Mouse (Mus musculus) spleen, adult 2 months (tissue): ENCODE data around the gene Inhbe. TPM values are rescaled to one million over a fixed set of nuclear protein-coding genes. Genes with fewer than 3 reads are reported as not detected.
"Not testable (repeated sequence)": the region's sequence is repeated elsewhere in the genome, so short reads cannot be mapped to it uniquely, and the experiment has no call there.

Experiments used
- DNase-seq, 2 experiments: peaks; one replicate each; pipeline versions ENCODE4 v3.0.0 to v3.0.0-alpha.2; 2012 to 2021; ENCODE audit warnings: low spot score in 2 of 2, low read depth in 1 of 2
- H3K27ac ChIP-seq: fragments of 200-500 bp; 2 replicates; pipeline ENCODE4 v1.5.1; 2012; ENCODE audit warnings: low read length, inconsistent platforms; ENCODE audit not compliant: insufficient read depth
- H3K27me3 ChIP-seq: fragments of 200-500 bp; 2 replicates; pipeline ENCODE4 v1.6.1; 2012; ENCODE audit warnings: mild to moderate bottlenecking, moderate library complexity, low read length, inconsistent platforms; ENCODE audit not compliant: control insufficient read depth, insufficient read depth
- H3K36me3 ChIP-seq: fragments of 200-500 bp; 2 replicates; pipeline ENCODE4 v1.6.1; 2012; ENCODE audit warnings: mild to moderate bottlenecking, low read length, inconsistent platforms; ENCODE audit not compliant: control insufficient read depth, insufficient read depth
- H3K4me1 ChIP-seq: fragments of 200-500 bp; 2 replicates; pipeline ENCODE4 v1.6.1; 2011; ENCODE audit warnings: inconsistent platforms; ENCODE audit not compliant: control insufficient read depth, insufficient read depth, insufficient read length
- H3K4me3 ChIP-seq: fragments of 200-500 bp; 2 replicates; pipeline ENCODE4 v1.5.1; 2011; ENCODE audit warnings: mild to moderate bottlenecking, inconsistent platforms; ENCODE audit not compliant: insufficient read depth, insufficient read length; ENCODE audit errors: extremely low read depth
- CTCF ChIP-seq: fragments of 200-500 bp; IDR thresholded peaks from 2 replicates; pipeline ENCODE4 v1.5.1; 2011; ENCODE audit warnings: mild to moderate bottlenecking, inconsistent platforms; ENCODE audit not compliant: insufficient read depth, insufficient read length, insufficient replicate concordance; ENCODE audit errors: extremely low read depth
- POLR2A ChIP-seq: fragments of 200-500 bp; IDR thresholded peaks from 2 replicates; pipeline ENCODE4 v1.6.1; 2011; ENCODE audit warnings: low read depth, low read length, inconsistent platforms
- WGBS: fragments of 180-500 bp; shearing (Covaris S2); methylation state at CpG from one replicate; pipeline ENCODE4 v1.1.7; 2018; 5-methylcytosine and 5-hydroxymethylcytosine counted together
- polyA plus RNA-seq: library from polyadenylated mRNA; depleted of rRNA; stranded (reverse); fragments of >200 nt; gene quantifications from 2 replicates; pipeline ENCODE4 v1.2.3, GENCODE M21; 2012; rRNA removed

Gene Inhbe
- polyA plus RNA-seq, 1 experiment = not detected

DNA sequence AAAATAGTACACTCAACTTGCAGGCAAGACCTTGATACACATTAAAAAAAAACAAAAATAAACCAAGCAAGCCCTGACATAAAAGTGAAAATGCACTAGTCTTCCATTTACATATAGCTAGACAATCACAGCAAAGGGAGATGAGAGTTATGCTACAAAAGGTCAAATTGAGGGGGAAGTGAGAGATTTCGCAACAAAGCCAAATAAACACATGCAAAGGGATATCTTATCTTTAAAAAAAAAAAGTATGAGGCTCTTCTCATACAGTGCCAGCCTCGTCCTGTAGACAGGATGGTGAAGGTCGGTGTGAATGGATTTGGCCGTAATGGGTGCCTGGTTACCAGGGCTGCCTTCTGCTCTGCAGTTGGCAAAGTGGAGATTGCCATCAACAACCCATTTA, 41.4 kb downstream of the Inhbe start:
- Histone ChIP-seq H3K27me3 (no peaks in the 10 kb centered on the region), H3K36me3 (peaks cover 7% of the 10 kb centered on the region), H3K27ac (0 out of 2 replicates have a peak overlapping the region, but pooled peaks have one; percentile 5), H3K4me1 (no peaks in the 10 kb centered on the region), H3K4me3 (no peak overlapping the region)
- TF ChIP-seq POLR2A (no peak), CTCF (no peak)
- WGBS = 55% methylated on average over 4 of the region's 4 CpGs
- no peak for DNase-seq

DNA sequence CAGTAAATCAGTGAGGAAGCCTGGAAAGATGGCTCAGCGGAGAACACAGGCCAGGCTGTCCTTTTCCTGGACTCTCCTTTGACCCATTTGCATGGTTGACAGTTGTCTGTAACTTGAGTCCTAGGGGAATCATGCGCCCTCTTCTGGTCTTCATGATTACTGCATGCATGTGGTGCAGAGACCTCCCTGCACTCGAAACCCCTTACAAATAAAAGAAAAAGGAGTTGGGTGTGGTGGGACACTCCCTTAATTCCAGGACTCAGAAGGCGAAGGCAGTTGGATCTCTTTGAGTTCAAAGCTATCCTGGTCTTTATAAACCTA, 41.9 kb downstream of the Inhbe start:
- Histone ChIP-seq H3K27ac (peak overlapping the region; percentile 67), H3K36me3 (peaks cover 8% of the 10 kb centered on the region), H3K4me1 (no peaks in the 10 kb centered on the region), H3K4me3 (peak overlapping the region; percentile 68; the same call in 1 of the 2 replicates), H3K27me3 (no peaks in the 10 kb centered on the region)
- peak; percentile 54; the same call in 1 of the 2 replicates for TF ChIP-seq CTCF
- no peak for TF ChIP-seq POLR2A
- WGBS = 2% methylated on average over 4 of the region's 4 CpGs
- peak; percentile 76 to 80 for DNase-seq

DNA sequence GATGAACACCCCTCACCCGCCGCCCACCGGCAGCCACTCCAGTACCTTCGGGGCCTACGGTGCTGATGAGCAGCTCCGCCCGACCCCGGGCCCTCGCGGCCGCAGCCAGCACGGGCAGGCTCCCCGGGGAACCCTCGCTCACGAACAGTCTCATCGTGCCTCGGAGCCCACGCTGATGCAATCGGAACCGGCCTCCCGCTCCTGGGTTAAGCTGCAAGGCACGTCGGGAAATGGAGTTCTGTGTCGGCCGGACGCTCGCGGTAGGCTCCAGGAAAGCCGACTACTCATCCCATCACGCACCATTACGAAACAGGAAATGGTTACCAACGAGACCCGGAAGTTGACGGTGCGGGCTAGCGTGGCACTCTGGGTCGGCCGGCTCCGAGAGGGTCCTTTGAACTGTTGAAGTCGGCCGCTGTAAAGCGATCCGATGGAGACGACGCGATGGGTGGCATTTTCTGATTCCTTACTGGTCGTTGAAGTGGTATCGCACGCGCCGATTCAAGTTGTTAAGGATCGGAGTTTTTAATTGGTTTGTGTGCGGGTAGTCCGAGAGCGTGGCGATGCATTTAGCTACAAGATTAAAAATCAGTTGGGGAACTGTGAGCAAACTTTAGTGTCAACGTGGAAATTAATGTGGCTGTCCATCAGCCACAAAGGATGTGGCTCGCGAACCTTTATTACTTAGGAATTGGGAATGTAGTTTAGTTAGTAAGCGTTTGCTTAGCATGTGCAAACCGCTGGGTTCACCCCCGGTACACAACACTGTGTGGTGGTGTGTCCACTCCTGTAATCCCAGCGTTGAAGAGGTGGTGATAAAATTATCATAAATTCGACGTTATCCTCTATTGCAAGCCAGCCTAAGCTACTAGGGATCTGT, 42.5 kb downstream of the Inhbe start, which contains the start of gene Mars:
Gene Mars (minus strand): TSS at position 311 of the 880 bp plus-strand sequence.
- Histone ChIP-seq H3K27ac (peak within 1 kb of the TSS; percentile 71), H3K4me3 (peak within 1 kb of the TSS; percentile 68), H3K36me3 (peaks cover 12% of the 10 kb centered on the region), H3K4me1 (no peaks in the 10 kb centered on the region), H3K27me3 (no peaks in the 10 kb centered on the region)
- TF ChIP-seq POLR2A = no peak; the same call in none of the 2 replicates
- TF ChIP-seq CTCF = no peak
- DNase-seq = peak; percentile 89 to 93
- WGBS = under 1% methylated on average over 65 of the region's 65 CpGs

GRCm38 (mm10) chr10:127310523-127311475, 43.4 kb downstream of the Inhbe start:
- H3K4me1 ChIP-seq = no peaks in the 10 kb centered on the region
- no peaks in the 10 kb centered on the region for H3K27me3 ChIP-seq
- WGBS = 35% methylated on average over 23 of the region's 23 CpGs
- TF ChIP-seq CTCF = no peak
- no peak for TF ChIP-seq POLR2A
- peak in 1 of 2 experiments; percentile 21 for DNase-seq
- peak overlapping the region; percentile 71 for H3K27ac ChIP-seq
- H3K4me3 ChIP-seq = peak overlapping the region; percentile 68
- peaks cover 20% of the 10 kb centered on the region for H3K36me3 ChIP-seq

DNA sequence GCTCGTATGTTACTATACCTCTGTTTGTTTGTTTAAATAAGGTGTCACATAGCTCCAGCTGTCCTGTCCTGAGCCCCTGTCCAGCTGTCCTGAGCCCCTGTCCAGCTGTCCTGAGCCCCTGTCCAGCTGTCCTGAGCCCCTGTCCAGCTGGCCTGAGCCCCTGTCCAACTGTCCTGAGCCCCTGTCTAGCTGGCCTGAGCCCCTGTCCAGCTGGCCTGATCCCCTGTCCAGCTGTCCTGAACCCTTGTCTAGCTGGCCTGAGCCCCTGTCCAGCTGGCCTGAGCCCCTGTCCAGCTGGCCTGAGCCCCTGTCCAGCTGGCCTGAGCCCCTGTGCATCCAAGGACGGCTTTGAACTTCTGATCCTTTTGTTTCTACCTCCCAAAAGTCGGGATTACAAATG, 45.0 kb downstream of the Inhbe start:
- H3K36me3 ChIP-seq = peaks cover 32% of the 10 kb centered on the region
- not testable (repeated sequence) for H3K27me3 ChIP-seq, H3K27ac ChIP-seq, H3K4me3 ChIP-seq, DNase-seq, H3K4me1 ChIP-seq
- 90% methylated on average over 3 of the region's 3 CpGs for WGBS

DNA sequence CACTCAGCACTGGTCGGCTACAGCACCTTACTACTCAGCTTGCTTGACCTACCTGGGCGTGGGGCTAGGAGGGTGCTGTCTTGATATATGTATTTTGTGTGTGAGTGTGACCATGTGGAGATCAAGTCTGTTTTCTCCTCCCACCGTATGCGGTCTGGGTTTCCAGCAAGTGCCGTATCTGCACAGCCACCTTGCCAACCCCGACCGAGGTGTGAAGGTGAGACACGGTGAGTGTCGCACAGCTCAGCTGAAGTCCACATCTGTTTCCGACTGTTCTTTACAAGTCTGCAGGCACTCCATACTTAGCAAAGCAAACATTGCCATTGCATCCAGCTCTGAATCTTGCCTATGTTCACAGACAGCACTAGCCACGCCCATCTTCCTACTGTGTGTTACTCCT, 51.1 kb downstream of the Inhbe start:
- no peak for TF ChIP-seq CTCF
- no peak for TF ChIP-seq POLR2A
- WGBS = 95% methylated on average over 11 of the region's 11 CpGs
- H3K36me3 ChIP-seq = peaks cover 57% of the 10 kb centered on the region

DNA sequence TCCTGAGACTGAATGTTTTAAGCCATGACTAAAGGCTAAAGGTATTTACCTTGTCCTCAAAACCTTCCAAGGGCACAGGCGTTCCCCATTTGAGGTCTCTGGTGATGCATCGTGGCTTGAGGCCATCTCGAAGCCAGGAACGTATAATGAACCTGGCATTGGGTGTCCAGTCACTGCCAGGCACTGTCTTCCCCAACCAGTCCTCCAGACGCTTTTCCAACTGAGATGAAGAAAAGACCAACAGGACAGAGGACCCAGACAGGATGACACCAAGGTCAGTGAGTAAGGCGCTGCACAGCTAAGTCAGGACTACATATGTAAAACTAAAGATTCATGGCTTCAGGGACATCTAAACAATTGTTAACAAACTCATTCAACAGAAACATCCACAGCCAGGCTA, 53.9 kb downstream of the Inhbe start:
- Histone ChIP-seq H3K36me3 (peaks cover 62% of the 10 kb centered on the region), H3K27me3 (no peaks in the 10 kb centered on the region), H3K27ac (no peak overlapping the region), H3K4me1 (no peaks in the 10 kb centered on the region), H3K4me3 (no peak overlapping the region)
- 93% methylated on average over 6 of the region's 6 CpGs for WGBS
- TF ChIP-seq POLR2A = no peak
- TF ChIP-seq CTCF = no peak
- no peak for DNase-seq

More for the DNA sequence above, 51.1 kb downstream of the Inhbe start:
- Histone ChIP-seq H3K27me3 (no peaks in the 10 kb centered on the region), H3K4me3 (no peak overlapping the region), H3K4me1 (no peaks in the 10 kb centered on the region), H3K27ac (no peak overlapping the region)
- no peak for DNase-seq

Other genes with a start within 250 kb of the Inhbe start
- 48.7 and 57.4 TPM in 2 replicates for gene Os9, start 233.3 kb downstream of the Inhbe start, polyA plus RNA-seq
- 284 and 346 TPM in 2 replicates for gene B4galnt1, start 189.2 kb downstream of the Inhbe start, polyA plus RNA-seq
- 0.94 and 1.1 TPM in 2 replicates for gene Slc26a10, start 173.8 kb downstream of the Inhbe start, polyA plus RNA-seq
- gene Arhgef25, start 164.3 kb downstream of the Inhbe start, polyA plus RNA-seq = 8.5 and 9.2 TPM in 2 replicates
- gene Dtx3, start 158.7 kb downstream of the Inhbe start, polyA plus RNA-seq = 67.9 and 83.7 TPM in 2 replicates
- gene Pip4k2c, start 142.8 kb downstream of the Inhbe start, polyA plus RNA-seq = 22.2 and 24.3 TPM in 2 replicates
- gene Kif5a, start 91.1 kb downstream of the Inhbe start, polyA plus RNA-seq = 0.41 and 0.72 TPM in 2 replicates
- gene Dctn2, start 88.0 kb downstream of the Inhbe start, polyA plus RNA-seq = 94.8 and 101 TPM in 2 replicates
- 55.8 and 68.0 TPM in 2 replicates for gene Mbd6, start 65.4 kb downstream of the Inhbe start, polyA plus RNA-seq
- gene Mars, start 42.6 kb downstream of the Inhbe start, polyA plus RNA-seq = 33.2 and 40.2 TPM in 2 replicates
- 72.7 and 87.2 TPM in 2 replicates for gene Arhgap9, start 32.4 kb downstream of the Inhbe start, polyA plus RNA-seq
- gene Gli1, start 12.4 kb downstream of the Inhbe start, polyA plus RNA-seq = 0.42 and 0.74 TPM in 2 replicates
- gene Inhbc, start 16.0 kb upstream of the Inhbe start, polyA plus RNA-seq = not detected in 2 replicates
- 67.2 and 67.6 TPM in 2 replicates for gene R3hdm2, start 25.9 kb upstream of the Inhbe start, polyA plus RNA-seq
- gene Stac3, start 147.3 kb upstream of the Inhbe start, polyA plus RNA-seq = 2.0 and 2.2 TPM in 2 replicates
- 6.9 and 12.2 TPM in 2 replicates for gene Ndufa4l2, start 160.6 kb upstream of the Inhbe start, polyA plus RNA-seq
- gene Shmt2, start 168.0 kb upstream of the Inhbe start, polyA plus RNA-seq = 99.9 and 133 TPM in 2 replicates
- not detected in 2 replicates for gene Nxph4, start 180.1 kb upstream of the Inhbe start, polyA plus RNA-seq